Mouse (Mus musculus) CD8-positive naive resting alpha-beta T cell, adult 2 months (primary cell): ENCODE data around the gene Rexo5.

ENCODE experiments used
- DNase-seq, 2 experiments: peaks; one replicate each; pipeline ENCODE4 v3.0.0; 2022; ENCODE audit warnings: low read depth in 2 of 2, low spot score in 2 of 2

Gene Rexo5

GRCm38 (mm10) chr7:119841820-119842449, 48.1 kb downstream of the Rexo5 start:
- no peak for DNase-seq

- DNase-seq, result no peak
These were observed 51.7 kb downstream of the Rexo5 start for GRCm38 (mm10) chr7:119845541-119845940.

- DNase-seq, result no peak
These were observed 53.6 kb downstream of the Rexo5 start for GRCm38 (mm10) chr7:119847396-119847795.

GRCm38 (mm10) chr7:119849096-119849495, 55.3 kb downstream of the Rexo5 start:
- DNase-seq, result peak in 1 of 2 experiments; percentile 19

GRCm38 (mm10) chr7:119850737-119851136, 56.9 kb downstream of the Rexo5 start:
- DNase-seq, result no peak

- DNase-seq, result no peak
These were observed 58.7 kb downstream of the Rexo5 start for GRCm38 (mm10) chr7:119852494-119852893.

- no peak for DNase-seq
These were observed 59.4 kb downstream of the Rexo5 start for GRCm38 (mm10) chr7:119853186-119853585.

GRCm38 (mm10) chr7:119854362-119854761, 60.6 kb downstream of the Rexo5 start:
- DNase-seq, result no peak

- no peak for DNase-seq
These were observed 61.2 kb downstream of the Rexo5 start for GRCm38 (mm10) chr7:119855031-119855430.

GRCm38 (mm10) chr7:119859476-119859875, 65.7 kb downstream of the Rexo5 start:
- DNase-seq, result no peak

- no peak for DNase-seq
These were observed 66.3 kb downstream of the Rexo5 start for GRCm38 (mm10) chr7:119860116-119860515.

GRCm38 (mm10) chr7:119860554-119860953, 66.7 kb downstream of the Rexo5 start:
- no peak for DNase-seq

- no peak for DNase-seq
These were observed 67.1 kb downstream of the Rexo5 start for GRCm38 (mm10) chr7:119860971-119861334.

- DNase-seq, result peak; percentile 48 to 54
These were observed 67.7 kb downstream of the Rexo5 start for GRCm38 (mm10) chr7:119861335-119862091.

GRCm38 (mm10) chr7:119862167-119862566, 68.4 kb downstream of the Rexo5 start:
- no peak for DNase-seq

- no peak for DNase-seq
These were observed 70.7 kb downstream of the Rexo5 start for GRCm38 (mm10) chr7:119864500-119864899.

- no peak for DNase-seq
These were observed 72.3 kb downstream of the Rexo5 start for GRCm38 (mm10) chr7:119866136-119866535.

GRCm38 (mm10) chr7:119872204-119872603, 78.4 kb downstream of the Rexo5 start:
- no peak for DNase-seq

GRCm38 (mm10) chr7:119873050-119873449, 79.2 kb downstream of the Rexo5 start:
- no peak for DNase-seq

- DNase-seq, result no peak
These were observed 82.1 kb downstream of the Rexo5 start for GRCm38 (mm10) chr7:119875776-119876440.

- no peak for DNase-seq
These were observed 85.4 kb downstream of the Rexo5 start for GRCm38 (mm10) chr7:119879171-119879570.

- DNase-seq, result no peak
These were observed 86.5 kb downstream of the Rexo5 start for GRCm38 (mm10) chr7:119880345-119880744.
